Mouse (Mus musculus): Measurements from ENCODE around the gene T2. TPM values are rescaled to one million over a fixed set of nuclear protein-coding genes. Genes with fewer than 3 reads are reported as not detected.
"Not testable (repeated sequence)": the region's sequence is repeated elsewhere in the genome, so short reads cannot be mapped to it uniquely, and the experiment has no call there.

T2 gene
- polyA plus RNA-seq, 1 experiment, result 0.05 TPM

DNA sequence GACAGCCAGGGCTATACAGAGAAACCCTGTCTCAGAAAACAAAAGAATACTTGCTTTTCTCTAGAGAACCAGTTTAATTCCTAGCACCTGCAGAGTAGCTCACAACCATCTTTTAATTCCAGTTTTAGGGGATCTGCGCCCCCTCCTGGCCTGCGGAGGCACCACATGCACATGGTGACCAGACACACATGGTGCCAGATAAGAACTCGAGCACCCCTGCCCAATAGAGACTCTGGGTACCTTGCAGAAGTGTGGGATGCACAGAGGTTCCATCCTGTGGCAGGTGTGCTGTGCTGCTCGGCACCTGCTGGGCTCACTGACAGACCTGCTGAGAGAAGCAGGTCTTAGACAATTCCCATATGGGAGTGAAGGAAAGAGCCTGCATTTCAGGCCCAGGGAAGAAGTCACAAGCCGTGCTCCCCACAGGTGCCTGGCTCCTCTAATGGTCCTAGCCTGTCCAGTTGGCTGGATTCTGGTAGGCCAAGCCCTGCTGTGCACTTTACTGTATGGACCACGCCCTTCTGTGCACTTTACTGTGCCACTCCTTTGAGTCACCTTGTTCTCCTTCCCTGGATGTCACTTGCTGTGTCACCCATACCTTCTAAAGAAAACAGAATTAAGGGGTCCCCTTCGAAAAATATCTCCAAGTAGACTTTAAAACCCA, 27.1 kb upstream of the T2 start:
- no peaks in the 10 kb centered on the region for H3K27me3 ChIP-seq (ENCODE audit: control insufficient read depth, insufficient read depth, insufficient read length)
- no peaks in the 10 kb centered on the region for H3K79me3 ChIP-seq (ENCODE audit: low read depth)
- no peak overlapping the region for H3K4me3 ChIP-seq (ENCODE audit: insufficient read depth, poor library complexity, severe bottlenecking)
- H3ac ChIP-seq (ENCODE audit: control insufficient read depth, insufficient read length, low read depth), result no peak overlapping the region
- TF ChIP-seq MAX (IDR thresholded peaks at IDR 0.05) (no peak), CTCF (IDR thresholded peaks at IDR 0.05; ENCODE audit: control insufficient read depth, insufficient read depth, insufficient read length) (no peak), FOSL1 (IDR thresholded peaks at IDR 0.05; ENCODE audit: insufficient read depth, low read length, poor library complexity, severe bottlenecking) (no peak), CEBPB (IDR thresholded peaks at IDR 0.05; ENCODE audit: low read depth) (no peak), MYOG (IDR thresholded peaks at IDR 0.05; ENCODE audit: control insufficient read depth, extremely low read depth, insufficient read length) (no peak), MYOD1 (IDR thresholded peaks at IDR 0.05; ENCODE audit: control insufficient read depth, insufficient read length, low read depth) (no peak), USF1 (IDR thresholded peaks at IDR 0.05; ENCODE audit: low read depth) (no peak)
- peaks cover 5% of the 10 kb centered on the region for H3K79me2 ChIP-seq (ENCODE audit: control insufficient read depth, insufficient read depth)
- no peaks in the 10 kb centered on the region for H3K36me3 ChIP-seq (ENCODE audit: control insufficient read depth, insufficient read depth)

- H3K79me2 ChIP-seq (ENCODE audit: control insufficient read depth, insufficient read depth), result no peaks in the 10 kb centered on the region
- H3K36me3 ChIP-seq (ENCODE audit: control insufficient read depth, insufficient read depth), result no peaks in the 10 kb centered on the region
- H3ac ChIP-seq (ENCODE audit: control insufficient read depth, insufficient read length, low read depth), result no peak overlapping the region
- no peaks in the 10 kb centered on the region for H3K27me3 ChIP-seq (ENCODE audit: control insufficient read depth, insufficient read depth, insufficient read length)
- H3K79me3 ChIP-seq (ENCODE audit: low read depth), result no peaks in the 10 kb centered on the region
- TF ChIP-seq USF1 (IDR thresholded peaks at IDR 0.05; ENCODE audit: low read depth), result no peak
- no peak for TF ChIP-seq FOSL1 (IDR thresholded peaks at IDR 0.05; ENCODE audit: insufficient read depth, low read length, poor library complexity, severe bottlenecking)
- TF ChIP-seq CEBPB (IDR thresholded peaks at IDR 0.05; ENCODE audit: low read depth), result no peak
- TF ChIP-seq MAX (IDR thresholded peaks at IDR 0.05), result no peak
- TF ChIP-seq MYOG (IDR thresholded peaks at IDR 0.05; ENCODE audit: control insufficient read depth, extremely low read depth, insufficient read length), result no peak
- TF ChIP-seq CTCF (IDR thresholded peaks at IDR 0.05; ENCODE audit: control insufficient read depth, insufficient read depth, insufficient read length), result no peak
- TF ChIP-seq MYOD1 (IDR thresholded peaks at IDR 0.05; ENCODE audit: control insufficient read depth, insufficient read length, low read depth), result no peak
- no peak overlapping the region for H3K4me3 ChIP-seq (ENCODE audit: insufficient read depth, poor library complexity, severe bottlenecking)
These were observed 25.2 kb upstream of the T2 start for GRCm38 (mm10) chr17:8330602-8331001.

GRCm38 (mm10) chr17:8337159-8337558, 18.6 kb upstream of the T2 start, which contains the start of gene Prr18:
Prr18 (plus strand) TSS chr17:8337459.
- not testable (repeated sequence) for H3K4me3 ChIP-seq (ENCODE audit: insufficient read depth, poor library complexity, severe bottlenecking); H3ac ChIP-seq (ENCODE audit: control insufficient read depth, insufficient read length, low read depth); H3K79me2 ChIP-seq (ENCODE audit: control insufficient read depth, insufficient read depth); H3K79me3 ChIP-seq (ENCODE audit: low read depth); H3K27me3 ChIP-seq (ENCODE audit: control insufficient read depth, insufficient read depth, insufficient read length); H3K36me3 ChIP-seq (ENCODE audit: control insufficient read depth, insufficient read depth)

DNA sequence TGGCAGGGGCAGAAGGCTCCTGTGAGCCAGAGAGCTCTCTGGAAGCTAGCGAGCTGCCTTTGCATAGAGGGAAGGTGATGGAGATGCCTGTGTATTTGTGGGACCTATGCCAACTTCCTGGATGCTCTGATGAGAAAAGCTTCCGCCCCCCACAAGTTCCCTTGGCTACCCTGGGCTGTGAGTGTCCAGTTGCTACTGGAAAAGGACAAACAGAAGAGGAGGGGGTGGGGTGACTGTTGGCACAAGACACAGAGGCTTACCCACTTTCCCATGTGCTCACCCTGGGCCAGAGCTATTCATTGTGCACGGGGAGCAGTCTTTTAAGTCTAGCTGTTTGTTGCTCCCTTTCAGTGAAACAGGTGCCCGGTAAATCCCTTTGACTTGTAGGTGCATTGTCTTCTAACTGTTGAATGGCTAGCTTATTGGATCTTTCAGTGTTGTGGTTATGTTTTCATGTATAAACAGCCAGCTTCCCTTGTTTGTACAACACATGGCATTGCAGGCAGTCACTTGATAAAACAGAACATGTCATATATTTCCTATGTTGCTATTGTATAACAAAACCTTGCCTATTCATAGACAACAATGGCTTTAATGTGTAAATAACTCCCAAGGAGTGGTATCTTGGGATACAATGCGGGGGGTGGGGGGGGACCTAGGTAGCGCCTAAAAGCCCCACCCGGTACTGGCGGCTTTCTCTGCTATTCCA, 16.0 kb upstream of the T2 start:
- H3ac ChIP-seq (ENCODE audit: control insufficient read depth, insufficient read length, low read depth), result no peak overlapping the region
- H3K36me3 ChIP-seq (ENCODE audit: control insufficient read depth, insufficient read depth), result no peaks in the 10 kb centered on the region
- H3K4me3 ChIP-seq (ENCODE audit: insufficient read depth, poor library complexity, severe bottlenecking), result no peak overlapping the region
- no peaks in the 10 kb centered on the region for H3K79me2 ChIP-seq (ENCODE audit: control insufficient read depth, insufficient read depth)
- H3K79me3 ChIP-seq (ENCODE audit: low read depth), result no peaks in the 10 kb centered on the region
- TF ChIP-seq MAX (IDR thresholded peaks at IDR 0.05), result no peak
- no peak for TF ChIP-seq CEBPB (IDR thresholded peaks at IDR 0.05; ENCODE audit: low read depth)
- TF ChIP-seq FOSL1 (IDR thresholded peaks at IDR 0.05; ENCODE audit: insufficient read depth, low read length, poor library complexity, severe bottlenecking), result no peak
- TF ChIP-seq MYOG (IDR thresholded peaks at IDR 0.05; ENCODE audit: control insufficient read depth, extremely low read depth, insufficient read length), result no peak
- TF ChIP-seq CTCF (IDR thresholded peaks at IDR 0.05; ENCODE audit: control insufficient read depth, insufficient read depth, insufficient read length), result no peak
- TF ChIP-seq MYOD1 (IDR thresholded peaks at IDR 0.05; ENCODE audit: control insufficient read depth, insufficient read length, low read depth), result no peak
- TF ChIP-seq USF1 (IDR thresholded peaks at IDR 0.05; ENCODE audit: low read depth), result no peak
- H3K27me3 ChIP-seq (ENCODE audit: control insufficient read depth, insufficient read depth, insufficient read length), result no peaks in the 10 kb centered on the region

DNA sequence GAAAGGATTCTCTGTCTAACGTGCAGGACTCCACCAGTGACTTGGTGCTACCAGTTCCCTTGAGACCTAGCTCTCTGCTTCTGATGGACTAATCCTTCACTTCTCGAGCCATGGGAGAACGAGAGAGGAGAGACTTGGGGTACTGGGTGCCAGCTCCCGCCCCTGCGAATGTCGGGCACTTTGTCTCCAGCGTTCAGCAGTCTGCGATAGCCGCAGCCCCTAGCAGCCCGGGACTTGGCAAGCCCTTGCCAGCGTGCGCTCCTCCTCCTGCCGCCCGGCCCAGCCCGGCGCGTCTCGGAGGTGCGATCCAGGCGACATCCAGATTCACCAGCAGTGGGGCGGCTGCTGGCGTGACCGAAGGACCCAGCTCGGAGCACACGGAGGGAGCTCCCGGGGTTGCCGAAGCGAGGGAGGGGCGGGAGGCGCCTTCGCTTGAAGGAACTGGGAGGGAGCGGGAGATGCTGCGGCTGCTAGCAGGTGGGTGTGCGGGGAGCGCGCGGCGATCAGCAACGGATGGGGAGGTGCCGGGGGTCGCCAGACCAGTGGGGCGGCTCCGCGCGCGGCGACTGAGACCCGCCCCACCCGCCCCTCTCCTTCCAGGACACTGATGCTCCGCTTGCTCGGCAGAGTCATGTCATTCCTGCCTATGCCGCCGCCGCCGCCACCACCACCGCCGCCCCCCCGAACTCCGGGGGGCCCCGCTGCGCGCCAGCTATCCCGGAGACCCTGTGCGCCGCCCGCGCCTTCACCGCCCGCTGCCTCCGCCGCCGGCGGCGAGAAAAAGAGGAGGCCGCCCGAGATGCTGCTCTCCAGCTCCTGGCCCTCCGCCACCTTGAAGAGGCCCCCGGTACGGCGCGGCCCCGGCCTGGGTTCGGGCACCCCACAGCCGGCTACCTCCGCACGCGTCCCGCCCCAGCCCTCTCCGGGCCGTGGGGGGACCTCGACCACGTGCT, 15.1 kb upstream of the T2 start:
- TF ChIP-seq MAX (IDR thresholded peaks at IDR 0.05) (no peak), MYOG (IDR thresholded peaks at IDR 0.05; ENCODE audit: control insufficient read depth, extremely low read depth, insufficient read length) (no peak), MYOD1 (IDR thresholded peaks at IDR 0.05; ENCODE audit: control insufficient read depth, insufficient read length, low read depth) (no peak), USF1 (IDR thresholded peaks at IDR 0.05; ENCODE audit: low read depth) (no peak), CEBPB (IDR thresholded peaks at IDR 0.05; ENCODE audit: low read depth) (no peak), FOSL1 (IDR thresholded peaks at IDR 0.05; ENCODE audit: insufficient read depth, low read length, poor library complexity, severe bottlenecking) (no peak), CTCF (IDR thresholded peaks at IDR 0.05; ENCODE audit: control insufficient read depth, insufficient read depth, insufficient read length) (no peak)
- Histone ChIP-seq H3K79me2 (ENCODE audit: control insufficient read depth, insufficient read depth) (no peaks in the 10 kb centered on the region), H3K79me3 (ENCODE audit: low read depth) (no peaks in the 10 kb centered on the region), H3K4me3 (ENCODE audit: insufficient read depth, poor library complexity, severe bottlenecking) (no peak overlapping the region), H3ac (ENCODE audit: control insufficient read depth, insufficient read length, low read depth) (no peak overlapping the region), H3K36me3 (ENCODE audit: control insufficient read depth, insufficient read depth) (no peaks in the 10 kb centered on the region), H3K27me3 (ENCODE audit: control insufficient read depth, insufficient read depth, insufficient read length) (no peaks in the 10 kb centered on the region)

Data from C2C12 (cell line).